Mouse (Mus musculus): ENCODE measurements at regions not wholly inside any gene's neighbourhood (a gene's known extent, or its start where the extent isn't known, plus 50 kb on each side); places are given as distances from the start of the nearest gene placed in this dataset.

DNA sequence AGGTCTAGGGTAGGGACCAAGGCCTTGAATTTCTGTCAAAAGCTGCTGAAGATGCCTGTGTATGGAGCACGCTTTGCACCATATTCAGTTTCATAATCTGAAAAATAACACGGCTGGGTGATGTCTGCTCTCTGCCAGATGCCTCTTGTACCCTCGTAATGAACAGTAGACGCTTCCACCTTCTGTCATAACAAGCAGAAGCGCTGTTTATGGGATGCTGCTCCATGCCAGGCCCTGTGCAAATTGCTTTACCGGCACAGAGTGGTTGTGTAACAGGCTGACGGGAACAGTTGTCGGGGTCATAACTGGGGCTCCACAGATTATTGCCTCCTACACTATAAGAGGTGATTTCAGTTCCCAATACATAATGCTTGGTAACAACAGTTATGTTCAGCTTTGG lies 211.5 kb upstream of the Tnp1 start:
- DNase-seq (ENCODE audit: low spot score) (no peak), ATAC-seq (no peak)
- Histone ChIP-seq H3K4me3 (ENCODE audit: low read depth, low read length) (no peak overlapping the region), H3K27me3 (replicated peaks; ENCODE audit: insufficient read depth, low read length) (no peaks in the 10 kb centered on the region), H3K27ac (ENCODE audit: low read length) (no peak overlapping the region), H3K9ac (replicated peaks; ENCODE audit: low read depth) (no peak overlapping the region), H3K9me3 (ENCODE audit: low read length) (no peaks in the 10 kb centered on the region), H3K4me2 (replicated peaks; ENCODE audit: low read depth, low read length) (no peak overlapping the region), H3K36me3 (ENCODE audit: insufficient read depth, low read length) (no peaks in the 10 kb centered on the region), H3K4me1 (ENCODE audit: insufficient read depth, low read depth, low read length) (no peaks in the 10 kb centered on the region)
- TF ChIP-seq CTCF (IDR thresholded peaks at IDR 0.05) (no peak), EP300 (IDR thresholded peaks at IDR 0.05) (no peak)
- WGBS = 87% methylated on average over 8 of the region's 8 CpGs

DNA sequence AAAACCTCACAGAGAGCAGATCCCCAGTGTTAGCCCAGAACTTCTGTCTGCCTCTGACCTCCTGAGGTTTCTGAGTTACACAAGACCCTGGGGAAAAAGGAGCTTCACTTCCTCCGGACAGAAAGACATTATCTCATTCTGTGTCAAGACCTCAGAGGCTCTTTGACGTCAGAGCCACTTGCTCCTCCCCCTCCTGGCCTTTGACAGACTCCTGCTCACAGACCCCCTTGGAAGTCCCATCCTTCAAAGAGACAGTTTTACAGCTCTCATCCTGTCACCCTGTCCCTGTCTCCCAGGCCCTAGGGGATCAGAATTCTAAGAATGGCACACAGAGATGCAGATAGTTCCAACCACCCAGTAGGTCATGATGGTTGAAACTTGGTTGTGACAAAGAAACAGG lies 206.2 kb upstream of the Tnp1 start:
- Histone ChIP-seq H3K4me3 (ENCODE audit: low read depth, low read length) (no peak overlapping the region), H3K36me3 (ENCODE audit: insufficient read depth, low read length) (no peaks in the 10 kb centered on the region), H3K27ac (ENCODE audit: low read length) (no peak overlapping the region), H3K9ac (replicated peaks; ENCODE audit: low read depth) (no peak overlapping the region), H3K4me2 (replicated peaks; ENCODE audit: low read depth, low read length) (no peak overlapping the region), H3K4me1 (ENCODE audit: insufficient read depth, low read depth, low read length) (no peaks in the 10 kb centered on the region), H3K27me3 (replicated peaks; ENCODE audit: insufficient read depth, low read length) (no peaks in the 10 kb centered on the region), H3K9me3 (ENCODE audit: low read length) (no peaks in the 10 kb centered on the region)
- ATAC-seq (no peak), DNase-seq (ENCODE audit: low spot score) (no peak)
- 17% methylated on average over 2 of the region's 2 CpGs for WGBS
- TF ChIP-seq EP300 (IDR thresholded peaks at IDR 0.05) (no peak), CTCF (IDR thresholded peaks at IDR 0.05) (no peak)

DNA sequence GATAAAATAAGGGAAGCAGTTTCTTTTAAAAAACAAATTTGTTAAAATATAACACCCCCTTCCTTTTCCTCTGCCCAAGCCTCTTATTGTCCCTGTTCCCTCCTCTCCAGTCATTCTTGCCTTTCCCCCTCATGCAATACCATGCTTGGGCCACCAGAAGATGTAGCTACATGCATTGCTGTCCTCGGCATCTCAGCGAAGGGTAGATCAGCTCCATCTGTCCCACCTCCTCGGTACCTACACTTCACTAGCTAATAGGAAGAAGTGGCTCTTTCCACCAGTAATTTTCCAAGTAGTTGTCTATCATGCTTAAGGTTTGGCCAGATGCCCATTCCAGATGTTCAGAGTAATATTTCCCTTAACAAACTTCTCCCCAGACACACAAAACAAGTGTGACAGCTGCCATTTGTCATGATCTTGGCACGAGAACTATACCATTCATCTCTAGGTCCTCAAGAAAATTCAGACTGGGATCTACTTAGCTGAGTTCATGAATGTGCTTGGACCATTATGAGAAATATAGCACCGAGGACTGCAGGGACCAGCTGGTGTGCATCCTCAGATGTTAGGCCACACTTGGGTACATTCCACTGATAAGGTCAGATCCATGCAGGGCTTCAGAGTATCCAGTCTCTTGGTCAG lies 198.7 kb upstream of the Tnp1 start:
- WGBS = 57% methylated on average over 5 of the region's 5 CpGs
- ATAC-seq = peak; percentile 43
- DNase-seq (ENCODE audit: low spot score) = peak; percentile 12

DNA sequence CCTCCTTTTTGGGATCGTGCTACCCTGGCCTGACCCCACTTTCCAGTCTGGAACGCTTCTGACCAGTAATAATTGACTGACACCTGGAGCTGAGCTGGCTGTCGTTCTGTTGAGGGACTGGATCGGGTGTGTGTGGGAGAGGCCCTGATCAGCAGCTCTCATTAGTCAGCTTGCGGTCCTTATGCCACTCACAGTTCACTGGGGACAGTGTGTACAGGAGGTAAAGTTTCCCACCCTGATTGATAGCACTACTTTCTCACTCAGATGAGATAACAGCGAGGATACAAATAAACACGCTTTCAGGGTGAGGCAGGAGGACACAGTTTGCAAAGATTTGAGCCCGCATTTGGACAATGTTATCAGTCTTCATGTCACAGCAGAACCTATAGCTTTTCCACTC lies 191.7 kb upstream of the Tnp1 start:
- 40% methylated on average over 8 of the region's 8 CpGs for WGBS
- Histone ChIP-seq H3K36me3 (ENCODE audit: insufficient read depth, low read length) (no peaks in the 10 kb centered on the region), H3K4me3 (ENCODE audit: low read depth, low read length) (no peak overlapping the region), H3K27me3 (replicated peaks; ENCODE audit: insufficient read depth, low read length) (no peaks in the 10 kb centered on the region), H3K27ac (ENCODE audit: low read length) (no peak overlapping the region), H3K4me2 (replicated peaks; ENCODE audit: low read depth, low read length) (no peak overlapping the region), H3K9me3 (ENCODE audit: low read length) (no peaks in the 10 kb centered on the region), H3K9ac (replicated peaks; ENCODE audit: low read depth) (no peak overlapping the region), H3K4me1 (ENCODE audit: insufficient read depth, low read depth, low read length) (no peaks in the 10 kb centered on the region)
- DNase-seq (ENCODE audit: low spot score) (no peak), ATAC-seq (no peak)
- no peak for TF ChIP-seq CTCF (IDR thresholded peaks at IDR 0.05)
- peak; percentile 29; the same call in 1 of the 2 replicates for TF ChIP-seq EP300 (IDR thresholded peaks at IDR 0.05)

More for the DNA sequence above, 198.7 kb upstream of the Tnp1 start:
- Histone ChIP-seq H3K9ac (replicated peaks; ENCODE audit: low read depth) (no peak overlapping the region), H3K4me1 (ENCODE audit: insufficient read depth, low read depth, low read length) (no peaks in the 10 kb centered on the region), H3K27ac (ENCODE audit: low read length) (no peak overlapping the region), H3K36me3 (ENCODE audit: insufficient read depth, low read length) (no peaks in the 10 kb centered on the region), H3K9me3 (ENCODE audit: low read length) (no peaks in the 10 kb centered on the region), H3K27me3 (replicated peaks; ENCODE audit: insufficient read depth, low read length) (no peaks in the 10 kb centered on the region), H3K4me2 (replicated peaks; ENCODE audit: low read depth, low read length) (no peak overlapping the region), H3K4me3 (ENCODE audit: low read depth, low read length) (no peak overlapping the region)
- TF ChIP-seq EP300 (IDR thresholded peaks at IDR 0.05) (peak; percentile 41), CTCF (IDR thresholded peaks at IDR 0.05) (peak; percentile 47)

DNA sequence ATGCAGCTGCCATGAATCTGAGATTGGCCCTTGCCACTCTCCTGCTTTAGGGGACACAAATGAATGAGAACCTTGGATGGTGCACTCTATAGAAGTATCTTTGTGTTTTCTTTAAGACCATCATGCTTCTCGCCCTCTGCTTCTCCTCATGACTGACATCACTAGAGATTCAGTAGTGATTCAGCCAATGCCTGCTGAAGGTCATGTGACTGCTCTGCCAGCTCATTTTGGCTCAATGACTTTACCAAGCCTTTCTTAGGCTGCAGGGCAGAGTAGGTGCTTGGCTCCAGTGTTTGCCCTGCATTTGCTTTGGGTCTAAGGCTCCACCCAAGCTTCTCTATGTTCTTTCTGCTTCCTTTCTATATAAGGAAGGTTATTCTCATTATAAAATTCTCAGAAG lies 190.1 kb upstream of the Tnp1 start:
- ATAC-seq (no peak), DNase-seq (ENCODE audit: low spot score) (no peak)
- no peak overlapping the region for H3K9ac ChIP-seq (replicated peaks; ENCODE audit: low read depth)
- 94% methylated on average over 1 of the region's 1 CpGs for WGBS
- no peaks in the 10 kb centered on the region for H3K36me3 ChIP-seq (ENCODE audit: insufficient read depth, low read length)
- H3K9me3 ChIP-seq (ENCODE audit: low read length) = no peaks in the 10 kb centered on the region
- no peaks in the 10 kb centered on the region for H3K4me1 ChIP-seq (ENCODE audit: insufficient read depth, low read depth, low read length)
- no peak overlapping the region for H3K4me3 ChIP-seq (ENCODE audit: low read depth, low read length)
- no peak overlapping the region for H3K27ac ChIP-seq (ENCODE audit: low read length)
- H3K4me2 ChIP-seq (replicated peaks; ENCODE audit: low read depth, low read length) = no peak overlapping the region
- no peaks in the 10 kb centered on the region for H3K27me3 ChIP-seq (replicated peaks; ENCODE audit: insufficient read depth, low read length)
- TF ChIP-seq CTCF (IDR thresholded peaks at IDR 0.05) = no peak
- TF ChIP-seq EP300 (IDR thresholded peaks at IDR 0.05) = no peak

DNA sequence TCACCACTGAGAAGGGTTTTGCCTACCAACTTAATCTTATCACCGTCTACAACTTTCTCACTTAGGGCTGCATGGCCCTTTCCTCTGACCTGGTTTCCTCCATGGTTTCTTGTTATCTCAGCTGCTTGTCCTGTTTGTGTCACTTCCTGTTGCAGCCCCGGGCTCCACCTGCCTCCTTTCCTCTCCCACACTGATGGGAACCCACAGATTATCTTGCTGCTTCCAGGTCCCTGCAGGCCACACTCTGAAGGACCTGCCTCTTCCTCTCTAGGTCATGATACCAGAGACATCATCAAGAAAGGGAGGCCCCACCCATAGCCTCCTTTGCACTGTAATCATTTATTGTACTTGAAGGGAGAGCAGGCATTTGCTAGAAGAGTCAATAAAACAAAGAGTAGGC lies 184.4 kb upstream of the Tnp1 start:
- H3K9ac ChIP-seq (replicated peaks; ENCODE audit: low read depth) = no peak overlapping the region
- no peak overlapping the region for H3K4me2 ChIP-seq (replicated peaks; ENCODE audit: low read depth, low read length)
- H3K4me3 ChIP-seq (ENCODE audit: low read depth, low read length) = no peak overlapping the region
- DNase-seq (ENCODE audit: low spot score) (peak; percentile 48), ATAC-seq (peak; percentile 93)
- whole genome bisulfite sequencing = 49% methylated on average over 2 of the region's 2 CpGs
- H3K27me3 ChIP-seq (replicated peaks; ENCODE audit: insufficient read depth, low read length) = no peaks in the 10 kb centered on the region
- H3K9me3 ChIP-seq (ENCODE audit: low read length) = no peaks in the 10 kb centered on the region
- H3K27ac ChIP-seq (ENCODE audit: low read length) = no peak overlapping the region
- TF ChIP-seq EP300 (IDR thresholded peaks at IDR 0.05) (peak; percentile 83), CTCF (IDR thresholded peaks at IDR 0.05) (no peak)
- H3K36me3 ChIP-seq (ENCODE audit: insufficient read depth, low read length) = no peaks in the 10 kb centered on the region
- H3K4me1 ChIP-seq (ENCODE audit: insufficient read depth, low read depth, low read length) = no peaks in the 10 kb centered on the region

DNA sequence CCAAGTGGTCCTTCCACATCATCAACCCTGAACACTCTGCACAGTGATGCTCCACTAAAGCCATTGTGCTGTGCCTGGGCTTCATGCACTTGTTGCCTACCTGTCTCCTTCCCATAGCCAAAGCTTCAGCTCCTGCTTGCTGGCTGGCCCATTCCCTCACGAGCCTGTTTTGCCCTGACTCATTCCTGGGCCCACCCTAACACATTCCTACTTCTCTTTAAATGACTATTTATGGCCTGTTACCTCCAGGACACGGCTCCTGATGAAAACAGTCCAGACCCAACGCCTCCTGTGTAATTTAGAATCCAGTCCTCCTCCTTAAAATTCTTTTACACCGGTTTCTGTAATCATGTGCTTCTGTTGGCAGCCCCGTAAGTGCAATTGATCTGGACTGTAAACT lies 175.1 kb upstream of the Tnp1 start:
- DNase-seq (ENCODE audit: low spot score) = no peak
- Histone ChIP-seq H3K9me3 (ENCODE audit: low read length) (no peaks in the 10 kb centered on the region), H3K4me2 (replicated peaks; ENCODE audit: low read depth, low read length) (no peak overlapping the region), H3K27me3 (replicated peaks; ENCODE audit: insufficient read depth, low read length) (no peaks in the 10 kb centered on the region), H3K36me3 (ENCODE audit: insufficient read depth, low read length) (no peaks in the 10 kb centered on the region), H3K9ac (replicated peaks; ENCODE audit: low read depth) (no peak overlapping the region), H3K27ac (ENCODE audit: low read length) (no peak overlapping the region), H3K4me3 (ENCODE audit: low read depth, low read length) (no peak overlapping the region), H3K4me1 (ENCODE audit: insufficient read depth, low read depth, low read length) (no peaks in the 10 kb centered on the region)
- no peak for ATAC-seq
- TF ChIP-seq EP300 (IDR thresholded peaks at IDR 0.05) = no peak
- no peak for TF ChIP-seq CTCF (IDR thresholded peaks at IDR 0.05)
- WGBS = 65% methylated on average over 5 of the region's 5 CpGs
